In genomic region chr17:23761155-23761554, GRCm38 (mm10) we compare ENCODE assay signal across 31 mouse cellular contexts. TPM values are rescaled to one million over a fixed set of nuclear protein-coding genes. Genes with fewer than 3 reads are reported as not detected.
"Had no signal": no experiment of that assay in that cellular context is flagged by ENCODE, and none has a peak within 500 bp of the region (broad histone marks: within the 10 kb centered on the region; RNA-seq: fewer than 3 reads in every experiment).

No protein-coding gene starts in this region.

- H3K9ac ChIP-seq: embryonic facial prominence, embryonic 12.5 days; embryonic facial prominence, embryonic 13.5 days; embryonic facial prominence, embryonic 15.5 days; forebrain, embryonic 12.5 days; forebrain, embryonic 13.5 days; forebrain, embryonic 15.5 days; forebrain, postnatal 0 days had no signal

- ATAC-seq: forebrain, embryonic 13.5 days; forebrain, embryonic 14.5 days; forebrain, embryonic 15.5 days; forebrain, embryonic 16.5 days; forebrain, postnatal 0 days had no signal

- H3K4me3 ChIP-seq: embryonic facial prominence, embryonic 10.5 days; embryonic facial prominence, embryonic 12.5 days; embryonic facial prominence, embryonic 13.5 days; embryonic facial prominence, embryonic 15.5 days; erythroblast, embryonic 14.5 days; forebrain, embryonic 10.5 days; forebrain, embryonic 12.5 days; forebrain, embryonic 13.5 days; forebrain, embryonic 15.5 days; gastrocnemius, adult 2 months; heart, adult 2 months had no signal

- H3K27ac ChIP-seq: embryonic facial prominence, embryonic 10.5 days; embryonic facial prominence, embryonic 12.5 days; embryonic facial prominence, embryonic 13.5 days; embryonic facial prominence, embryonic 15.5 days; forebrain, embryonic 10.5 days; forebrain, embryonic 12.5 days; forebrain, embryonic 13.5 days; forebrain, embryonic 15.5 days; gastrocnemius, adult 2 months; heart, adult 2 months had no signal

- H3K4me1 ChIP-seq: embryonic facial prominence, embryonic 10.5 days; embryonic facial prominence, embryonic 12.5 days; embryonic facial prominence, embryonic 13.5 days; embryonic facial prominence, embryonic 15.5 days; forebrain, embryonic 10.5 days; forebrain, embryonic 15.5 days had no signal

- H3K4me2 ChIP-seq: embryonic facial prominence, embryonic 12.5 days; embryonic facial prominence, embryonic 13.5 days; embryonic facial prominence, embryonic 15.5 days; forebrain, embryonic 12.5 days; forebrain, embryonic 13.5 days; forebrain, embryonic 15.5 days had no signal

- H3K9me3 ChIP-seq: embryonic facial prominence, embryonic 12.5 days; embryonic facial prominence, embryonic 13.5 days; embryonic facial prominence, embryonic 15.5 days; forebrain, embryonic 12.5 days; forebrain, embryonic 13.5 days; forebrain, embryonic 15.5 days had no signal

- H3K27me3 ChIP-seq: embryonic facial prominence, embryonic 12.5 days; embryonic facial prominence, embryonic 13.5 days; embryonic facial prominence, embryonic 15.5 days; forebrain, embryonic 12.5 days; forebrain, embryonic 13.5 days; forebrain, embryonic 15.5 days had no signal

- DNase-seq: cerebellum, adult 9-10 months; cerebellum, adult 9-11 months; cerebellum, postnatal 10 days; cerebellum, postnatal 14 days; cerebellum, postnatal 25 days; cerebellum, postnatal 36 days; embryo, embryonic 11 days; forebrain, postnatal 0 days; gastrocnemius, adult 2 months; gastrocnemius, postnatal 10 days; gastrocnemius, postnatal 14 days; gastrocnemius, postnatal 25 days; gastrocnemius, postnatal 36 days; heart, adult 11 months; heart, adult 18-20 months; heart, adult 2 months had no signal

RNA-seq across cellular contexts. Expression of gene Kremen2, which starts 15.5 kb away (rescaled TPM):
- total RNA-seq: common myeloid progenitor, adult 5-6 weeks; gastrocnemius, adult 18-20 months; gastrocnemius, adult 2 months; gastrocnemius, adult 8-10 months; gastrocnemius, postnatal 10 days; gastrocnemius, postnatal 14 days; gastrocnemius, postnatal 25 days; gastrocnemius, postnatal 36 days; granulocyte monocyte progenitor cell, adult 5-6 weeks; heart, adult 2 months had no signal
- polyA plus RNA-seq: erythroblast, embryonic 14.5 days had no signal

RNA-seq across cellular contexts. Expression of gene Flywch2, which starts 24.7 kb away (rescaled TPM):
- total RNA-seq: gastrocnemius, adult 18-20 months; gastrocnemius, adult 8-10 months had no signal
- polyA plus RNA-seq: erythroblast, embryonic 14.5 days had no signal
